Mouse (Mus musculus): Measurements from ENCODE around the gene Acod1. TPM values are rescaled to one million over a fixed set of nuclear protein-coding genes. Genes with fewer than 3 reads are reported as not detected.

Acod1 gene
- polyA plus RNA-seq, 1 experiment from 2014 or later = not detected

DNA sequence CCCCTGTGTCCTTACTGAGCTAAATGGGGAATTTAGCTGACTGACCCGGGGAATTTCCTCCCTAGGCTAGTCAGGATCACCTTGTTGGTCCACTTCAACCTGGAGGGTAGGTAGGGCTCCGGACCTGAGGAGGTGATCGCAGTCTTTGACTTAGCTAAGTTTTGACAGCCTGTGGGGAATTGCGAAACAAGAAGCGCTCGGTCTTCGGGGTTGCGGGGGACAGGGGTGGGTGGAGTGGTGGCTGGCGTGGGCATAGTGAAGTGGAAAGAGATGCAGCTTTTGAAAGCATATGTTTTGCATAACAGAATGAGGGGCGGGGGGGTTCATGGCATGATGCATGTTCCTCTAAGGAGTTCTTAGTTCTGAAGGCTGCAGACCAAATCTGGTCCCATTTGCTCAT, 24.0 kb downstream of the Acod1 start:
- peak overlapping the region; percentile 70 for H3K4me3 ChIP-seq (replicated peaks; ENCODE audit: low read depth, low read length)
- H3K9ac ChIP-seq (ENCODE audit: low read depth, low read length) = peak overlapping the region; percentile 74
- peak overlapping the region; percentile 77 for H3K4me2 ChIP-seq (ENCODE audit: low read length)
- no peaks in the 10 kb centered on the region for H3K9me3 ChIP-seq (replicated peaks; ENCODE audit: low read length)
- no peak for DNase-seq (ENCODE audit: low spot score)
- H3K4me1 ChIP-seq (replicated peaks; ENCODE audit: insufficient read depth, low read length) = no peaks in the 10 kb centered on the region
- ATAC-seq (replicated peaks; ENCODE audit: low FRiP score, low read depth) = no peak
- H3K36me3 ChIP-seq (ENCODE audit: insufficient read depth, low read length) = peaks cover 17% of the 10 kb centered on the region; the same call in 1 of the 2 replicates
- peak overlapping the region; percentile 89 for H3K27ac ChIP-seq
- WGBS = 3% methylated on average over 10 of the region's 10 CpGs
- TF ChIP-seq CTCF (IDR thresholded peaks at IDR 0.05; ENCODE audit: low read depth) = no peak
- no peaks in the 10 kb centered on the region for H3K27me3 ChIP-seq (ENCODE audit: insufficient read depth, low read length)

DNA sequence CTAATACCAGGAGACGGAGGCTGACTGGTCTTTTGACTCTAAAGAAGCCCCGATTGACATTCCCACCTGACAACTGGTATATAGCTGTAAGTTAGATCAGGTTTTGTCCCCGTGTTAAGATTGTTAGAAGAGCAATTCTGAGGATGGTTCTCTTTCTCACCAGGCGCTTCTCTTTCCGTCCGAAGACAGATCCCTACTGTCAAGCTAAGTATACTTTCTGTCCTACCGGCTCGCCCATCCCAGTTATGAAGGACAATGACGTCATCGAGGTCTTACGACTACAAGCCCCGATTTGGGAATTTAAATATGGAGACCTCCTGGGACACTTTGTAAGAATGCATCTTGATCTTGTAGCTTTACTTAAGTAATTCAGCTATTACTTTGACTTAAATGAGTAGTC, 24.7 kb downstream of the Acod1 start:
- ATAC-seq (replicated peaks; ENCODE audit: low FRiP score, low read depth) (no peak), DNase-seq (ENCODE audit: low spot score) (no peak)
- no peaks in the 10 kb centered on the region for H3K9me3 ChIP-seq (replicated peaks; ENCODE audit: low read length)
- peaks cover 17% of the 10 kb centered on the region; the same call in 1 of the 2 replicates for H3K36me3 ChIP-seq (ENCODE audit: insufficient read depth, low read length)
- no peaks in the 10 kb centered on the region for H3K4me1 ChIP-seq (replicated peaks; ENCODE audit: insufficient read depth, low read length)
- H3K27ac ChIP-seq = no peak overlapping the region
- 0 out of 2 replicates have a peak overlapping the region, but pooled peaks have one; percentile 77 for H3K4me2 ChIP-seq (ENCODE audit: low read length)
- H3K9ac ChIP-seq (ENCODE audit: low read depth, low read length) = no peak overlapping the region
- no peak overlapping the region for H3K4me3 ChIP-seq (replicated peaks; ENCODE audit: low read depth, low read length)
- TF ChIP-seq CTCF (IDR thresholded peaks at IDR 0.05; ENCODE audit: low read depth) = no peak
- no peaks in the 10 kb centered on the region for H3K27me3 ChIP-seq (ENCODE audit: insufficient read depth, low read length)
- WGBS = 91% methylated on average over 12 of the region's 12 CpGs

- no peak for TF ChIP-seq CTCF (IDR thresholded peaks at IDR 0.05; ENCODE audit: low read depth)
- Histone ChIP-seq H3K4me3 (replicated peaks; ENCODE audit: low read depth, low read length) (no peak overlapping the region), H3K4me2 (ENCODE audit: low read length) (no peak overlapping the region), H3K9me3 (replicated peaks; ENCODE audit: low read length) (no peaks in the 10 kb centered on the region), H3K4me1 (replicated peaks; ENCODE audit: insufficient read depth, low read length) (no peaks in the 10 kb centered on the region), H3K36me3 (ENCODE audit: insufficient read depth, low read length) (peaks cover 23% of the 10 kb centered on the region; the same call in 1 of the 2 replicates), H3K27ac (no peak overlapping the region), H3K27me3 (ENCODE audit: insufficient read depth, low read length) (no peaks in the 10 kb centered on the region), H3K9ac (ENCODE audit: low read depth, low read length) (no peak overlapping the region)
- ATAC-seq (replicated peaks; ENCODE audit: low FRiP score, low read depth) = no peak
- 90% methylated on average over 4 of the region's 4 CpGs for WGBS
- DNase-seq (ENCODE audit: low spot score) = no peak
Measured at GRCm38 (mm10) chr14:103072731-103073130, 26.0 kb downstream of the Acod1 start.

GRCm38 (mm10) chr14:103073825-103074224, 27.0 kb downstream of the Acod1 start:
- no peaks in the 10 kb centered on the region for H3K9me3 ChIP-seq (replicated peaks; ENCODE audit: low read length)
- H3K4me3 ChIP-seq (replicated peaks; ENCODE audit: low read depth, low read length) = no peak overlapping the region
- no peak for ATAC-seq (replicated peaks; ENCODE audit: low FRiP score, low read depth)
- H3K36me3 ChIP-seq (ENCODE audit: insufficient read depth, low read length) = peaks cover 27% of the 10 kb centered on the region; the same call in 1 of the 2 replicates
- 94% methylated on average over 8 of the region's 8 CpGs for WGBS
- no peaks in the 10 kb centered on the region for H3K27me3 ChIP-seq (ENCODE audit: insufficient read depth, low read length)
- H3K4me1 ChIP-seq (replicated peaks; ENCODE audit: insufficient read depth, low read length) = no peaks in the 10 kb centered on the region
- H3K4me2 ChIP-seq (ENCODE audit: low read length) = no peak overlapping the region
- no peak for TF ChIP-seq CTCF (IDR thresholded peaks at IDR 0.05; ENCODE audit: low read depth)
- no peak overlapping the region for H3K9ac ChIP-seq (ENCODE audit: low read depth, low read length)
- no peak overlapping the region for H3K27ac ChIP-seq
- DNase-seq (ENCODE audit: low spot score) = no peak

- no peak overlapping the region for H3K4me2 ChIP-seq (ENCODE audit: low read length)
- no peak overlapping the region for H3K9ac ChIP-seq (ENCODE audit: low read depth, low read length)
- whole genome bisulfite sequencing = 87% methylated on average over 7 of the region's 7 CpGs
- H3K36me3 ChIP-seq (ENCODE audit: insufficient read depth, low read length) = peaks cover 27% of the 10 kb centered on the region; the same call in 1 of the 2 replicates
- DNase-seq (ENCODE audit: low spot score) (no peak), ATAC-seq (replicated peaks; ENCODE audit: low FRiP score, low read depth) (no peak)
- no peaks in the 10 kb centered on the region for H3K27me3 ChIP-seq (ENCODE audit: insufficient read depth, low read length)
- no peak overlapping the region for H3K4me3 ChIP-seq (replicated peaks; ENCODE audit: low read depth, low read length)
- no peaks in the 10 kb centered on the region for H3K9me3 ChIP-seq (replicated peaks; ENCODE audit: low read length)
- TF ChIP-seq CTCF (IDR thresholded peaks at IDR 0.05; ENCODE audit: low read depth) = no peak
- H3K4me1 ChIP-seq (replicated peaks; ENCODE audit: insufficient read depth, low read length) = no peaks in the 10 kb centered on the region
- H3K27ac ChIP-seq = no peak overlapping the region
Measured at GRCm38 (mm10) chr14:103075166-103075565, 28.4 kb downstream of the Acod1 start.

GRCm38 (mm10) chr14:103077272-103078005, 30.7 kb downstream of the Acod1 start:
- H3K4me2 ChIP-seq (ENCODE audit: low read length) = no peak overlapping the region
- H3K4me3 ChIP-seq (replicated peaks; ENCODE audit: low read depth, low read length) = no peak overlapping the region
- H3K27me3 ChIP-seq (ENCODE audit: insufficient read depth, low read length) = no peaks in the 10 kb centered on the region

More at GRCm38 (mm10) chr14:103077272-103078005, 30.7 kb downstream of the Acod1 start:
- Histone ChIP-seq H3K36me3 (ENCODE audit: insufficient read depth, low read length) (peaks cover 26% of the 10 kb centered on the region; the same call in 1 of the 2 replicates), H3K9ac (ENCODE audit: low read depth, low read length) (no peak overlapping the region), H3K9me3 (replicated peaks; ENCODE audit: low read length) (no peaks in the 10 kb centered on the region), H3K4me1 (replicated peaks; ENCODE audit: insufficient read depth, low read length) (no peaks in the 10 kb centered on the region), H3K27ac (no peak overlapping the region)
- 89% methylated on average over 9 of the region's 9 CpGs for WGBS
- ATAC-seq (replicated peaks; ENCODE audit: low FRiP score, low read depth) = no peak
- TF ChIP-seq CTCF (IDR thresholded peaks at IDR 0.05; ENCODE audit: low read depth) = no peak
- DNase-seq (ENCODE audit: low spot score) = no peak

Measured in kidney, postnatal 0 days (tissue).